Mouse (Mus musculus) thymus, postnatal 10 days (tissue): ENCODE measurements around the gene Pnmt.

Experiments used
- DNase-seq, 2 experiments: peaks; one replicate each; pipeline ENCODE4 v3.0.0; 2021; ENCODE audit warnings: low spot score in 2 of 2

Pnmt gene

DNA sequence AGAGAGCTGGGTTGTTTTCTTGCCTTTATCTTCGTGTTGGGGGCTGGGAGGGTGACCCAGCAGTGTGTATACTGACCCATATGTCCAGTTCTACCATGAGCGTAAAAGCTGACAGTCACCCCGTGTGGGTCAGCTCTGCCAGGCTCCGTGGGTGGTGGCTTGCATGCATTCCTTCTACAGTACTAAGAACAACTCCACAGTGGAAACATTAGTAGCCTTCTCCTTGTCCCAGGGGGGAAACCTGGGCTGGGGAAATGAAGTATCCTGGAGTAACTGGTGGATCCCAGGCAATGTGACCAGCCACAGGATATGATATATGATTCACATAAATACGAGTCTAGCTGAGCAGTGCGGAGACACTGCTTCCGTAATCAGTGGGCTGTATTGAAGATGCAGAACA, 27.5 kb downstream of the Pnmt start:
- no peak for DNase-seq

DNA sequence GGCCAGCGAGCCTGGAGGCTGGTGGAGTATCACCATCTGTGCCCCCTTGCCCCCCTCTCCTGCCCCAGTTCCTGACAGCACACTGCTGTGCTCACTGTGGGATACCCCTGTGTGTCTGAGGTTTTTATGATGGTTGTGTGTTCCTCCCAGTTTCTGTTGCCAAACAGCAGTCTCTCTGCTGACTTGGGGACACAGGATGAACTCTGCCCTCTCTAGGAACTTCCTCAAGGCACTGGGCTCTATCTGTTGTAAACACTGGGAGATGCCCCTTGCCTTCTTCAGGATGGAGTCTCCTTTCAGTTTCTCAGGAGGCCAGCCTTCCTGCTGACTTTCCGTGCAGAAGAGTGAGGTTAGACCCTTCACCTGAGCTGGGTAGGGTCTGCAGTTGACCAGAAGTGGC, 27.9 kb downstream of the Pnmt start:
- DNase-seq: no peak

DNA sequence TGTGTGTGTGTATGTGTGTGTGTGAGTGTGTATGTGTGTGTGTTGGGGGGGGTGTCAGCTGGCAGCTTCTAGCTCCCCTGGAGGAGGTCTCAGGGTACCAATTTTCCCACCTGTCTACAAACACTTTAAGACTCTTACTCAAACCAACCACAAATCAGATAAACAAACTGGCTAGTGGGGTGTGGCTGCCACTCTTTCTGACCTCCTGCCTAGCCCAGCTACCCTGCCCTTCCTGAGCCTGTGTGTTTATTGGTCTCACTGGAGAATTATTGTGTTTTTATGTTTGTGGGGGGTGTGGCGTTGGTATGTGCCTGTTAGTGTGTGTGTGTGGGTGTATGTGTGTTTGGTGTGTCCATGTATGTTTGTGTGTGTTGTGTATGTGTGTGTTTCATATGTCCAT, 30.8 kb downstream of the Pnmt start:
- DNase-seq: no peak

DNA sequence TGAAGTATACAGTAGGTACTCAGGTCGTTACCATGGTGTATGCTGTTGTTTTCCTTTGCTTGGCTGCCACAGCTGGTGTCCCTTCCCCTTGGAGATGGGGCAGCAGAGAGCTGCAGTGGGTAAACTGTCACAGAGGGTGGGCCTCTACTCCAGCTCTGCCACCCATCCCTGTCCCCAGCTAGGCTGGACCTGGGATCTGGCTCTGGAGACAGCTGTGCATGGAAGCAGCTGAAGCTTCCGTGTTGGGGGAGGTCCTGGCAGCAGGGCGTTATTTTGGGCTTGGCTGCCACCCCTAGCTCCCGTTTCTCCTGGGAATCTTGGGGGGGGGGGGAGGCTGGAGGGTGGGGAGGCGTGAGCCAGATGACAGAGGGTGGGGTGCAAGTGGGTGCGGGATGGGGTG, 32.0 kb downstream of the Pnmt start:
- no peak for DNase-seq

DNA sequence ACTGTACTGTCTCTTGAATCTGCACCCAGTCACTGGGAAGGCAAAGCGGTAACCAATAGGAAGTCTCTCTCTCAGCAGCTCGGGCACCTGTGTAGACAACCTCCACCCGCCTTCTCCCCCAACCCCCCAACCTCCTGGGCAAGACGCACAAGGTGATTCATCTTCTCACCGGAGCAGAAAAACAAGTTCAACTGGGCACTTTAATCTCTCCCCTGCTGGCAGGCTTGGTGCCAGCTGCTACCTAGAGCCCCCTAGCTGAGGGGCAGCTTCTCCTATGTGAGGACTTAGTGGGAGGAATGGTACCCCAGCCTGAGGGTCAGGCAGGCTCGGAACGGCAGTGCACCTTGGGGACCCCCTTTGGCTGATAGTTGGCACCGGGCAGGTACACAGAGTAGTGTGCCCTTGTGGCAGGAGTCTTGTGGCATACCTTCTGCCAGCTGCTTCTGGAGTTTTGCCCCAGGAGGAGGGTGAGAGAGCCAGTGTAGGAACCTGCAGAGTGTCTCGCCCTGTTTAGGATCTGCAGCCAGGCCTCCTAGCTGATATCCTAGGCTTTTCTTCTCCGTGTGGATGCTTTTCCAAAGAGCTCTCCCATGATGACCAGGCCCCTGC, 32.8 kb downstream of the Pnmt start:
- DNase-seq: no peak

DNA sequence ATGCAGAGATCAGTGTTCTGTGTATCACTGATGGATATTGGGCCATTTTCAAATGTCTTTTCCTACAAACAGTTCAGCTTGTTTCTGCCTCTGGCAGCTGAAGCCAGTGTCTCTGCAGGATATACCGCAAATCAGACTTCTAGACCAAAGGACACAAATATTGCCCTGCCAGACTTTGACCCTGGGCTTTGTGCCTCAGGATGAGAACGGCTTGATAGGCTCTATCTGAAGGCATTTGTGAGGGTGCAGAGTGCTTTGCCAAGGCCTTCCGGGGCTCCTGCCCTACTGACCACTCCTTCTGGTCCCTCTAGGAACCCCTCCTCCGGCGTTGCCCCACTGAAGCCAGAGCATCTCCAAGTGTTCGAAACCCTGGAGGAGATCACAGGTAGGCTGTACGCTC, 40.3 kb downstream of the Pnmt start:
- DNase-seq: no peak

DNA sequence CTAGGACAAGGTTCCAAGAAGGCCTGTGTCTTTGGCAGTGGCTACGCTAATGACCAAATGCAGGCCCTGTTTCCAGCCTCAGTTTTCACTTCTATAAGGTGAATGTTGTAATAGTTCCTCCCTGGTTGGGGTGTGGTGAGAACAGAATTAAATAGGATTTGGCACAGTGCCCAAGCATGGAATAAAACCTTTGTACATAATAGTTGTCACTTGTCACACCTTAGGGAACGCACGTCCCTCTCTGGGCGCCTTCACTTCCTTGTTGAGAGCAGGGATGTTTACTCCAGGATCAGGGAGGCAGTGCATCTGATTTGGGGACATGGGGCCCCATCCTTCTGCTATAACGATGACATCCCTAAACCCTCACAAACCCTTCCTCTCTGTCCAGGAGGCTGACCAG, 42.2 kb downstream of the Pnmt start:
- no peak for DNase-seq

DNA sequence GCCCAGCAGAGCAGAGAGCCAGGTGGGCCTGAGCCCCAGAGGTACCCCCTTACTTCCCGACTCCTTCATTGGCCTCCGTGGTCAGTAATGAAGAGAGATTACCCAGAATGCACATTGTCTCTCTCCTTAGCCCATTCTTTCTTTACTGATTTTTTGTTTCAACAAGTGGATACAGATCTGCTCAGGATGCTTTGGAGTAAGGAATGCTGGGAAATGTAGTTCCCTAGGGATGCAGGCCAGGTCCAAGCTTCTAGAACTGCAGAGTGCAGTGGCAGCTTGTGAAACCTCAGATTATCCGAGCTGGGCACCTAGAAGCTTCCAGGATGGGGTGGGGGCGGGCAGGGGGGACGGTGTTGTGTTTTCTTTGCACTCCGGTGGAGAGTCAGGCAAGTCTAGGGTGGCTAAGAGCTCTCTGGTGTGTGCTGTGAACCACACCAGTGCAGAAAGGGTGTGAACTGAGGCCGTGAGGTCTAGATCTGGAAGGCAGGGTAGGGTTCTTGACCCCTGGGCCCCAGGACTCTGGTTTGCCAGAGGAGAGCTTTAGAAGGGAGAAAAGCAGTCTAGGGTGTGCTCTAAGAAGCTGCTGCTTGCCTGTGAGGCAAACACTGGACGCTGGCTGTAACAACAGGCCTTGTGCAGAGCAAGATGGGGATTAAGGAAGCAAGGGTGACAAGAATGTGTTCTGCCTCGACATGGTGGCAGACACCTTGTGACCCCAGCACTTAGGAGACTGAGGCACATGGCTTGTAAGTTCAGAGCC, 45.7 kb downstream of the Pnmt start:
- no peak for DNase-seq

DNA sequence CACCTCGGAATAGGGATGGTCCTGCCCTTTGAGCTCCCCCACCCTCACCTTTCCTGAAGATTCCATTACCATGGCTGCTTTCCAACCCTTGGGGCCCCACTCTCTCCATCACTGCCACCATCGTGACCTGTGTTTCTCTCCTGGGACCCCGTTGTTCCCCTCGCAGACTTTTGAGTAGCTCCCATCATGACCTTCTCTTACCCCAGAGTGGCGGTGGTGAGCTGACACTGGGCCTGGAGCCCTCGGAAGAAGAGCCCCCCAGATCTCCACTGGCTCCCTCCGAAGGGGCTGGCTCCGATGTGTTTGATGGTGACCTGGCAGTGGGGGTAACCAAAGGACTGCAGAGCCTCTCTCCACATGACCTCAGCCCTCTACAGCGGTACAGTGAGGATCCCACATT, 49.5 kb downstream of the Pnmt start:
- no peak for DNase-seq

DNA sequence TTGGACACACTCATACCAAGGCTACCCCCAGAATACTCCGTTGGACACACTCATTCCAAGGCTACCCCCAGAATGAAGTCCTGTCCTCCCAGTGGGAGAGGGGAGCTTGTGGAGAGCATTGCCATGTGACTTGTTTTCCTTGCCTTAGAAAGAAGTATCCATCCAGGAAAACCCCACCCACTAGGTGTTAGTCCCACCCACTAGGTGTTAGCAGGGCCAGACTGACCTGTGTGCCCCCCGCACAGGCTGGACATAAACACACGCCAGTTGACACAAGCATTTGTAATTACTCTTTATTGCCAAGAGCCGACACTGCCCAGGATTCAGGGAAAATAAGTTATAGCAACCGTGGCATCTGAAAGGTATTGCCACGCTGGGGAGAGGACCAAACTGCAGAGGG, 51.2 kb downstream of the Pnmt start:
- no peak for DNase-seq
